Comparison of ENCODE assay signal across 9 mouse cellular contexts in the genomic region with DNA sequence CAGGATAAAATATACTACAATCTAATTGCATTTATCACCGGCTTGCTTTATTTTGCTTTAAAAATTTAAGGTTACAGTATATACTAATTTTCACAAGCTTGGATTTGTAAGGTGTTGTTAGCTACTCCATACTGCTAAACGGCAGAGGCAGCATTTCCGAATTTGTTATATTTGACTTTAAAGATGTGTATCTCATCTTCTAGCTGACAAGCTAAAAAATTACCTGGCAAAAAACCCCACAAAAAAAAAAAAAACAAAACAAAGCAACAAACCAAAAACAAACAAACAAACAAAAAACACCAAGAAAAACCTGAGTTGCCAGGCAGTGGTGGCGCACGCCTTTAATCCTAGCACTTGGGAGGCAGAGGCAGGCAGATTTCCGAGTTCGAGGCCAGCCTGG. TPM values are rescaled to one million over a fixed set of nuclear protein-coding genes. Genes with fewer than 3 reads are reported as not detected.
A peak's percentile ranks its signal among the peaks of the same experiment; 100 is the strongest.
DNase-seq lines count a peak whose midpoint lies in the region; ATAC-seq and TF ChIP-seq lines count a peak whose summit lies in the region.
"Had no signal": no experiment of that assay in that cellular context is flagged by ENCODE, and none has a peak within 500 bp of the region (broad histone marks: within the 10 kb centered on the region; RNA-seq: fewer than 3 reads in every experiment).

No protein-coding gene starts in this region.

- WGBS in heart, embryonic 14.5 days, result 89% methylated on average over 7 of the region's 7 CpGs
- WGBS in midbrain, embryonic 14.5 days, result 95% methylated on average over 7 of the region's 7 CpGs
- 93% methylated on average over 7 of the region's 7 CpGs for WGBS in midbrain, embryonic 11.5 days
- WGBS in limb, embryonic 13.5 days, result 91% methylated on average over 7 of the region's 7 CpGs
- 78% methylated on average over 7 of the region's 7 CpGs for whole genome bisulfite sequencing in stomach, postnatal 0 days

- no peak for DNase-seq in heart, postnatal 25 days (ENCODE audit: low spot score)
- no peak for DNase-seq in midbrain, embryonic 14.5 days
- no peak for DNase-seq in midbrain, embryonic 11.5 days (ENCODE audit: low spot score, missing footprints)
- no peak for DNase-seq in stomach, postnatal 0 days (ENCODE audit: low spot score)
- DNase-seq in layer of hippocampus, adult 2 months (ENCODE audit: low spot score in 2 of 2), result no peak
- DNase-seq in Muller cell, postnatal 12 days (ENCODE audit: inconsistent ontology term), result no peak

- H3K4me2 ChIP-seq in heart, embryonic 14.5 days (ENCODE audit: low read length), result peak overlapping the region; percentile 79
- H3K4me2 ChIP-seq in midbrain, embryonic 14.5 days (ENCODE audit: low read length), result peak overlapping the region; percentile 10; the same call in 1 of the 2 replicates
- H3K4me2 ChIP-seq in midbrain, embryonic 11.5 days, result no peak overlapping the region
- peak overlapping the region; percentile 73 for H3K4me2 ChIP-seq in limb, embryonic 13.5 days (replicated peaks)
- peak overlapping the region; percentile 84 for H3K4me2 ChIP-seq in stomach, postnatal 0 days (replicated peaks; ENCODE audit: low read depth)

- intact Hi-C loops in heart, postnatal 25 days (cut with DNase I), result no loop called here

- peaks cover 0 to 13% of the 10 kb centered on the region in 2 experiments; a peak in 1 of 4 replicates for H3K4me1 ChIP-seq in heart, embryonic 14.5 days (ENCODE audit: control insufficient read depth in 2 of 2, insufficient read depth in 2 of 2, low read length in 2 of 2)
- H3K4me1 ChIP-seq in midbrain, embryonic 14.5 days (ENCODE audit: control insufficient read depth, insufficient read depth, low read length), result no peaks in the 10 kb centered on the region
- peaks cover 6% of the 10 kb centered on the region; the same call in 1 of the 2 replicates for H3K4me1 ChIP-seq in midbrain, embryonic 11.5 days (ENCODE audit: control insufficient read depth, insufficient read depth, low read length)
- peaks cover 18% of the 10 kb centered on the region for H3K4me1 ChIP-seq in limb, embryonic 13.5 days
- no peaks in the 10 kb centered on the region for H3K4me1 ChIP-seq in stomach, postnatal 0 days (replicated peaks; ENCODE audit: control insufficient read depth, insufficient read depth)

- H3K36me3 ChIP-seq in heart, embryonic 14.5 days (ENCODE audit: control insufficient read depth, insufficient read depth, low read length), result peaks cover 75% of the 10 kb centered on the region
- peaks cover 62% of the 10 kb centered on the region for H3K36me3 ChIP-seq in midbrain, embryonic 14.5 days (ENCODE audit: control insufficient read depth, insufficient read depth, low read length)
- H3K36me3 ChIP-seq in midbrain, embryonic 11.5 days (ENCODE audit: control insufficient read depth, insufficient read depth, low read length), result peaks cover 16% of the 10 kb centered on the region
- peaks cover 66% of the 10 kb centered on the region for H3K36me3 ChIP-seq in limb, embryonic 13.5 days
- H3K36me3 ChIP-seq in stomach, postnatal 0 days (ENCODE audit: control insufficient read depth, insufficient read depth, low read length), result peaks cover 31% of the 10 kb centered on the region

- ATAC-seq in heart, embryonic 14.5 days (ENCODE audit: insufficient number of reproducible peaks, insufficient read depth, low FRiP score, low read depth), result no peak
- ATAC-seq in midbrain, embryonic 14.5 days (ENCODE audit: low FRiP score, low TSS enrichment), result no peak
- no peak for ATAC-seq in midbrain, embryonic 11.5 days (ENCODE audit: low FRiP score)
- ATAC-seq in limb, embryonic 13.5 days (ENCODE audit: low FRiP score, low read depth), result no peak
- no peak for ATAC-seq in stomach, postnatal 0 days (ENCODE audit: low FRiP score, low TSS enrichment)

- TF ChIP-seq EP300 in stomach, postnatal 0 days (optimal IDR thresholded peaks at IDR 0.05), result no peak

- H3K9ac ChIP-seq in heart, embryonic 14.5 days (ENCODE audit: low read length), result peak overlapping the region; percentile 25; the same call in 1 of the 2 replicates
- H3K9ac ChIP-seq in midbrain, embryonic 14.5 days (replicated peaks; ENCODE audit: low read length), result no peak overlapping the region
- no peak overlapping the region for H3K9ac ChIP-seq in midbrain, embryonic 11.5 days (ENCODE audit: low read length)
- no peak overlapping the region for H3K9ac ChIP-seq in limb, embryonic 13.5 days
- H3K9ac ChIP-seq in stomach, postnatal 0 days (ENCODE audit: low read length), result no peak overlapping the region

- H3K27me3 ChIP-seq in heart, embryonic 14.5 days (ENCODE audit: control insufficient read depth, insufficient read depth, low read length), result no peaks in the 10 kb centered on the region
- no peaks in the 10 kb centered on the region for H3K27me3 ChIP-seq in midbrain, embryonic 14.5 days (ENCODE audit: control insufficient read depth, insufficient read depth, low read length)
- no peaks in the 10 kb centered on the region for H3K27me3 ChIP-seq in midbrain, embryonic 11.5 days (ENCODE audit: control insufficient read depth, insufficient read depth, low read length)
- H3K27me3 ChIP-seq in limb, embryonic 13.5 days, result no peaks in the 10 kb centered on the region
- no peaks in the 10 kb centered on the region for H3K27me3 ChIP-seq in stomach, postnatal 0 days (ENCODE audit: control insufficient read depth, insufficient read depth, low read length)
- H3K27me3 ChIP-seq: Patski had no signal

- no peak for TF ChIP-seq CTCF in stomach, postnatal 0 days (IDR thresholded peaks at IDR 0.05; ENCODE audit: low read depth)
- TF ChIP-seq CTCF in layer of hippocampus, adult 2 months (conservative IDR thresholded peaks at IDR 0.05), result no peak

- H3K4me3 ChIP-seq in heart, embryonic 14.5 days (ENCODE audit: control insufficient read depth in 1 of 2, insufficient read depth in 1 of 2, low read depth in 1 of 2, low read length in 2 of 2), result 0 out of 4 replicates have a peak overlapping the region, but pooled peaks of 1 of the 2 experiments have one; percentile 68
- no peak overlapping the region for H3K4me3 ChIP-seq in midbrain, embryonic 14.5 days (replicated peaks; ENCODE audit: low read depth, low read length)
- no peak overlapping the region for H3K4me3 ChIP-seq in midbrain, embryonic 11.5 days (ENCODE audit: low read depth, low read length)
- H3K4me3 ChIP-seq in limb, embryonic 13.5 days, result peak overlapping the region; percentile 86
- H3K4me3 ChIP-seq in stomach, postnatal 0 days (ENCODE audit: low read depth, low read length), result no peak overlapping the region
- no peak overlapping the region for H3K4me3 ChIP-seq in layer of hippocampus, adult 2 months

- H3K9me3 ChIP-seq in heart, embryonic 14.5 days (ENCODE audit: control insufficient read depth, low read length), result no peaks in the 10 kb centered on the region
- no peaks in the 10 kb centered on the region for H3K9me3 ChIP-seq in midbrain, embryonic 14.5 days (ENCODE audit: control insufficient read depth, low read length)
- H3K9me3 ChIP-seq in midbrain, embryonic 11.5 days (ENCODE audit: control insufficient read depth, low read length), result no peaks in the 10 kb centered on the region
- H3K9me3 ChIP-seq in limb, embryonic 13.5 days, result no peaks in the 10 kb centered on the region
- no peaks in the 10 kb centered on the region for H3K9me3 ChIP-seq in stomach, postnatal 0 days (ENCODE audit: control insufficient read depth, low read length)

- H3K27ac ChIP-seq in heart, embryonic 14.5 days (replicated peaks in 1 of 2; ENCODE audit: control insufficient read depth in 1 of 2, insufficient read depth in 1 of 2, low read depth in 2 of 2, low read length in 2 of 2), result no peak overlapping the region
- H3K27ac ChIP-seq in midbrain, embryonic 14.5 days (replicated peaks; ENCODE audit: low read depth, low read length), result no peak overlapping the region
- no peak overlapping the region for H3K27ac ChIP-seq in midbrain, embryonic 11.5 days (ENCODE audit: low read depth, low read length)
- no peak overlapping the region for H3K27ac ChIP-seq in limb, embryonic 13.5 days
- H3K27ac ChIP-seq in stomach, postnatal 0 days (replicated peaks), result no peak overlapping the region
- H3K27ac ChIP-seq in layer of hippocampus, adult 2 months, result no peak overlapping the region

RNA-seq across cellular contexts. Expression of gene Polg2, which starts 1.2 kb away (rescaled TPM):
- polyA plus RNA-seq in heart, embryonic 14.5 days (2014; fragmentation: Nextera tagmentation; extraction: Ambion mirVana), result 7.4 and 10.0 TPM in 2 replicates
- 1 to 10 TPM; 4.2 to 4.9 TPM for total RNA-seq in heart, postnatal 25 days (2021)
- 9.4 and 9.5 TPM in 2 replicates for polyA plus RNA-seq in midbrain, embryonic 14.5 days (2014; fragmentation: Nextera tagmentation; extraction: Ambion mirVana)
- polyA plus RNA-seq in midbrain, embryonic 11.5 days (2014; fragmentation: Nextera tagmentation; extraction: Ambion mirVana), result 9.7 and 11.2 TPM in 2 replicates
- 13.2 and 15.0 TPM in 2 replicates for polyA plus RNA-seq in limb, embryonic 13.5 days (2015; fragmentation: Nextera tagmentation; extraction: Ambion mirVana)
- 8.9 and 10.3 TPM in 2 replicates for polyA plus RNA-seq in stomach, postnatal 0 days (2015; fragmentation: Nextera tagmentation; extraction: Ambion mirVana)
- 1 to 10 TPM; 3.1 to 5.0 TPM for total RNA-seq in layer of hippocampus, adult 2 months (2021)

RNA-seq across cellular contexts. Expression of gene Ddx5, which starts 10.9 kb away (rescaled TPM):
- polyA plus RNA-seq in heart, embryonic 14.5 days (2014; fragmentation: Nextera tagmentation; extraction: Ambion mirVana), result 232 and 251 TPM in 2 replicates
- 100 to 1,000 TPM; 310 to 351 TPM for total RNA-seq in heart, postnatal 25 days (2021)
- 470 and 537 TPM in 2 replicates for polyA plus RNA-seq in midbrain, embryonic 14.5 days (2014; fragmentation: Nextera tagmentation; extraction: Ambion mirVana)
- polyA plus RNA-seq in midbrain, embryonic 11.5 days (2014; fragmentation: Nextera tagmentation; extraction: Ambion mirVana), result 515 and 561 TPM in 2 replicates
- 359 and 363 TPM in 2 replicates for polyA plus RNA-seq in limb, embryonic 13.5 days (2015; fragmentation: Nextera tagmentation; extraction: Ambion mirVana)
- polyA plus RNA-seq in stomach, postnatal 0 days (2015; fragmentation: Nextera tagmentation; extraction: Ambion mirVana), result 175 and 178 TPM in 2 replicates
- 100 to 1,000 TPM; 779 to 834 TPM for total RNA-seq in layer of hippocampus, adult 2 months (2021)

RNA-seq across cellular contexts. Expression of gene Cep95, which starts 10.9 kb away (rescaled TPM):
- 12.9 and 14.4 TPM in 2 replicates for polyA plus RNA-seq in heart, embryonic 14.5 days (2014; fragmentation: Nextera tagmentation; extraction: Ambion mirVana)
- total RNA-seq in heart, postnatal 25 days (2021), result 1 to 10 TPM; 5.9 to 7.3 TPM
- 13.9 and 14.4 TPM in 2 replicates for polyA plus RNA-seq in midbrain, embryonic 14.5 days (2014; fragmentation: Nextera tagmentation; extraction: Ambion mirVana)
- polyA plus RNA-seq in midbrain, embryonic 11.5 days (2014; fragmentation: Nextera tagmentation; extraction: Ambion mirVana), result 22.1 and 23.1 TPM in 2 replicates
- polyA plus RNA-seq in limb, embryonic 13.5 days (2015; fragmentation: Nextera tagmentation; extraction: Ambion mirVana), result 23.5 and 28.9 TPM in 2 replicates
- polyA plus RNA-seq in stomach, postnatal 0 days (2015; fragmentation: Nextera tagmentation; extraction: Ambion mirVana), result 4.9 and 5.7 TPM in 2 replicates
- 10 to 100 TPM; 13.6 to 18.8 TPM for total RNA-seq in layer of hippocampus, adult 2 months (2021)

RNA-seq across cellular contexts. Expression of gene Milr1, which starts 27.1 kb away (rescaled TPM):
- polyA plus RNA-seq in heart, embryonic 14.5 days (2014; fragmentation: Nextera tagmentation; extraction: Ambion mirVana), result 1.6 and 2.0 TPM in 2 replicates
- 1 to 10 TPM; 1.1 to 1.6 TPM for total RNA-seq in heart, postnatal 25 days (2021)
- 0.20 and 1.4 TPM in 2 replicates for polyA plus RNA-seq in midbrain, embryonic 14.5 days (2014; fragmentation: Nextera tagmentation; extraction: Ambion mirVana)
- 0.68 and 1.0 TPM in 2 replicates for polyA plus RNA-seq in midbrain, embryonic 11.5 days (2014; fragmentation: Nextera tagmentation; extraction: Ambion mirVana)
- polyA plus RNA-seq in limb, embryonic 13.5 days (2015; fragmentation: Nextera tagmentation; extraction: Ambion mirVana), result 1.4 and 2.2 TPM in 2 replicates
- 2.2 and 2.8 TPM in 2 replicates for polyA plus RNA-seq in stomach, postnatal 0 days (2015; fragmentation: Nextera tagmentation; extraction: Ambion mirVana)
- total RNA-seq in layer of hippocampus, adult 2 months (2021), result not detected

RNA-seq across cellular contexts. Expression of gene Pecam1, which starts 27.7 kb away (rescaled TPM):
- 69.9 and 79.5 TPM in 2 replicates for polyA plus RNA-seq in heart, embryonic 14.5 days (2014; fragmentation: Nextera tagmentation; extraction: Ambion mirVana)
- total RNA-seq in heart, postnatal 25 days (2021), result 100 to 1,000 TPM; 127 to 139 TPM
- 9.7 and 14.8 TPM in 2 replicates for polyA plus RNA-seq in midbrain, embryonic 14.5 days (2014; fragmentation: Nextera tagmentation; extraction: Ambion mirVana)
- polyA plus RNA-seq in midbrain, embryonic 11.5 days (2014; fragmentation: Nextera tagmentation; extraction: Ambion mirVana), result 19.8 and 21.5 TPM in 2 replicates
- polyA plus RNA-seq in limb, embryonic 13.5 days (2015; fragmentation: Nextera tagmentation; extraction: Ambion mirVana), result 33.5 and 36.8 TPM in 2 replicates
- 20.2 and 20.4 TPM in 2 replicates for polyA plus RNA-seq in stomach, postnatal 0 days (2015; fragmentation: Nextera tagmentation; extraction: Ambion mirVana)
- total RNA-seq in layer of hippocampus, adult 2 months (2021), result 10 to 100 TPM; 15.9 to 20.4 TPM
